Mouse (Mus musculus) regulatory T cell (primary cell): ENCODE results near the gene Cop1.

Experiments
- in situ Hi-C: fragments of 300-600 bp; cut with MboI, MseI; formaldehyde crosslinking; loops from one replicate; pipeline ENCODE4 v1.15.1; 2025; ENCODE audit warnings: high pct_unique_total_duplicates

Cop1 gene

GRCm38 (mm10) chr1:159290219-159290618, 58.1 kb downstream of the Cop1 start:
- in situ Hi-C loops, result no loop called here

GRCm38 (mm10) chr1:159290859-159291258, 58.7 kb downstream of the Cop1 start:
- in situ Hi-C loops, result no loop called here

- in situ Hi-C loops, result no loop called here
Observed at GRCm38 (mm10) chr1:159301418-159302082, 69.4 kb downstream of the Cop1 start.

GRCm38 (mm10) chr1:159313625-159314024, 81.5 kb downstream of the Cop1 start:
- in situ Hi-C loops, result no loop called here

- in situ Hi-C loops, result no loop called here
Observed at GRCm38 (mm10) chr1:159322586-159322985, 90.5 kb downstream of the Cop1 start.

GRCm38 (mm10) chr1:159331008-159331407, 98.9 kb downstream of the Cop1 start:
- in situ Hi-C loops, result no loop called here

GRCm38 (mm10) chr1:159334157-159334556, 102.0 kb downstream of the Cop1 start:
- in situ Hi-C loops, result no loop called here

- in situ Hi-C loops, result no loop called here
Observed at GRCm38 (mm10) chr1:159342355-159342754, 110.2 kb downstream of the Cop1 start.

- in situ Hi-C loops, result no loop called here
Observed at GRCm38 (mm10) chr1:159355027-159355570, 123.0 kb downstream of the Cop1 start.

GRCm38 (mm10) chr1:159358713-159359112, 126.6 kb downstream of the Cop1 start:
- in situ Hi-C loops, result no loop called here

- in situ Hi-C loops, result no loop called here
Observed at GRCm38 (mm10) chr1:159371881-159372390, 139.8 kb downstream of the Cop1 start.

GRCm38 (mm10) chr1:159382218-159382617, 150.1 kb downstream of the Cop1 start:
- in situ Hi-C loops, result loop anchor here (25.0 kb wide), 1 partner anchor 505 kb away; no protein-coding TSS in a partner anchor

GRCm38 (mm10) chr1:159382916-159383315, 150.8 kb downstream of the Cop1 start:
- in situ Hi-C loops, result loop anchor here (25.0 kb wide), 1 partner anchor 504 kb away; no protein-coding TSS in a partner anchor

- in situ Hi-C loops, result loop anchor here (25.0 kb wide), 1 partner anchor 501 kb away; no protein-coding TSS in a partner anchor
Observed at GRCm38 (mm10) chr1:159386458-159386857, 154.3 kb downstream of the Cop1 start.

- in situ Hi-C loops, result loop anchor here (25.0 kb wide), 1 partner anchor 499 kb away; no protein-coding TSS in a partner anchor
Observed at GRCm38 (mm10) chr1:159388565-159389024, 156.5 kb downstream of the Cop1 start.

- in situ Hi-C loops, result loop anchor here (10.0 to 25.0 kb wide), 2 partner anchors 497 to 685 kb away; no protein-coding TSS in a partner anchor
Observed at GRCm38 (mm10) chr1:159390049-159390448, 157.9 kb downstream of the Cop1 start.

- in situ Hi-C loops, result loop anchor here (10.0 to 25.0 kb wide), 2 partner anchors 495 to 682 kb away; no protein-coding TSS in a partner anchor
Observed at GRCm38 (mm10) chr1:159392667-159393066, 160.5 kb downstream of the Cop1 start.

GRCm38 (mm10) chr1:159393070-159393699, 161.1 kb downstream of the Cop1 start:
- in situ Hi-C loops, result loop anchor here (10.0 to 25.0 kb wide), 2 partner anchors 494 to 682 kb away; no protein-coding TSS in a partner anchor

GRCm38 (mm10) chr1:159393931-159394330, 161.8 kb downstream of the Cop1 start:
- in situ Hi-C loops, result loop anchor here (10.0 to 25.0 kb wide), 2 partner anchors 493 to 681 kb away; no protein-coding TSS in a partner anchor

GRCm38 (mm10) chr1:159396515-159396914, 164.4 kb downstream of the Cop1 start:
- in situ Hi-C loops, result loop anchor here (10.0 to 25.0 kb wide), 2 partner anchors 491 to 678 kb away; no protein-coding TSS in a partner anchor
